Mouse (Mus musculus): ENCODE results near the gene Soat2.
"Not testable (repeated sequence)": the region's sequence is repeated elsewhere in the genome, so short reads cannot be mapped to it uniquely, and the experiment has no call there.

The Soat2 gene

GRCm38 (mm10) chr15:102146089-102146488 is 4.2 kb upstream of the Soat2 start:
- no peak for DNase-seq (ENCODE audit: low spot score in 2 of 2)

- DNase-seq (ENCODE audit: low spot score in 2 of 2) = peak in 1 of 2 experiments; percentile 45
Measured at GRCm38 (mm10) chr15:102146882-102147281, 3.4 kb upstream of the Soat2 start.

GRCm38 (mm10) chr15:102147674-102148402 is 2.5 kb upstream of the Soat2 start:
- DNase-seq (ENCODE audit: low spot score in 2 of 2) = no peak

- no peak for DNase-seq (ENCODE audit: low spot score in 2 of 2)
Measured at GRCm38 (mm10) chr15:102149561-102149960, 765 bp upstream of the Soat2 start.

- no peak for DNase-seq (ENCODE audit: low spot score in 2 of 2)
Measured at GRCm38 (mm10) chr15:102152646-102153045, 2.3 kb downstream of the Soat2 start.

GRCm38 (mm10) chr15:102155006-102155405 is 4.7 kb downstream of the Soat2 start:
- not testable (repeated sequence) for DNase-seq (ENCODE audit: low spot score in 2 of 2)

- DNase-seq (ENCODE audit: low spot score in 2 of 2) = no peak
Measured at GRCm38 (mm10) chr15:102156836-102157235, 6.5 kb downstream of the Soat2 start.

GRCm38 (mm10) chr15:102160415-102161060 is 10.2 kb downstream of the Soat2 start:
- no peak for DNase-seq (ENCODE audit: low spot score in 2 of 2)

- no peak for DNase-seq (ENCODE audit: low spot score in 2 of 2)
Measured at GRCm38 (mm10) chr15:102163900-102164693, 13.8 kb downstream of the Soat2 start.

- DNase-seq (ENCODE audit: low spot score in 2 of 2) = no peak
Measured at GRCm38 (mm10) chr15:102165468-102166100, 15.3 kb downstream of the Soat2 start.

GRCm38 (mm10) chr15:102167620-102168021 is 17.3 kb downstream of the Soat2 start:
- DNase-seq (ENCODE audit: low spot score in 2 of 2) = peak in 1 of 2 experiments; percentile 22

- no peak for DNase-seq (ENCODE audit: low spot score in 2 of 2)
Measured at GRCm38 (mm10) chr15:102169064-102169463, 18.7 kb downstream of the Soat2 start.

GRCm38 (mm10) chr15:102173581-102173980 is 23.3 kb downstream of the Soat2 start:
- DNase-seq (ENCODE audit: low spot score in 2 of 2) = no peak

GRCm38 (mm10) chr15:102175736-102176319 is 25.5 kb downstream of the Soat2 start:
- DNase-seq (ENCODE audit: low spot score in 2 of 2) = no peak

- DNase-seq (ENCODE audit: low spot score in 2 of 2) = no peak
Measured at GRCm38 (mm10) chr15:102176571-102177316, 26.4 kb downstream of the Soat2 start.

- no peak for DNase-seq (ENCODE audit: low spot score in 2 of 2)
Measured at GRCm38 (mm10) chr15:102177417-102177816, 27.1 kb downstream of the Soat2 start.

- peak; percentile 61 to 76 for DNase-seq (ENCODE audit: low spot score in 2 of 2)
Measured at GRCm38 (mm10) chr15:102178279-102178678, 28.0 kb downstream of the Soat2 start.

GRCm38 (mm10) chr15:102179106-102179505 is 28.8 kb downstream of the Soat2 start:
- no peak for DNase-seq (ENCODE audit: low spot score in 2 of 2)

- no peak for DNase-seq (ENCODE audit: low spot score in 2 of 2)
Measured at GRCm38 (mm10) chr15:102179924-102180323, 29.6 kb downstream of the Soat2 start.

GRCm38 (mm10) chr15:102183076-102183475 is 32.8 kb downstream of the Soat2 start:
- no peak for DNase-seq (ENCODE audit: low spot score in 2 of 2)

GRCm38 (mm10) chr15:102186239-102186638 is 35.9 kb downstream of the Soat2 start:
- DNase-seq (ENCODE audit: low spot score in 2 of 2) = no peak

Data from heart, adult 9 months (tissue).